Mouse (Mus musculus): ENCODE results near the gene Lyrm7.
A peak's percentile ranks its signal among the peaks of the same experiment; 100 is the strongest.
"Not testable (repeated sequence)": the region's sequence is repeated elsewhere in the genome, so short reads cannot be mapped to it uniquely, and the experiment has no call there.

The Lyrm7 gene

GRCm38 (mm10) chr11:54860256-54861038, at the start of gene Lyrm7:
TSS of gene Lyrm7 (minus strand) at chr11:54860916.
- peak; percentile 99 for DNase-seq (ENCODE audit: low read depth)

DNA sequence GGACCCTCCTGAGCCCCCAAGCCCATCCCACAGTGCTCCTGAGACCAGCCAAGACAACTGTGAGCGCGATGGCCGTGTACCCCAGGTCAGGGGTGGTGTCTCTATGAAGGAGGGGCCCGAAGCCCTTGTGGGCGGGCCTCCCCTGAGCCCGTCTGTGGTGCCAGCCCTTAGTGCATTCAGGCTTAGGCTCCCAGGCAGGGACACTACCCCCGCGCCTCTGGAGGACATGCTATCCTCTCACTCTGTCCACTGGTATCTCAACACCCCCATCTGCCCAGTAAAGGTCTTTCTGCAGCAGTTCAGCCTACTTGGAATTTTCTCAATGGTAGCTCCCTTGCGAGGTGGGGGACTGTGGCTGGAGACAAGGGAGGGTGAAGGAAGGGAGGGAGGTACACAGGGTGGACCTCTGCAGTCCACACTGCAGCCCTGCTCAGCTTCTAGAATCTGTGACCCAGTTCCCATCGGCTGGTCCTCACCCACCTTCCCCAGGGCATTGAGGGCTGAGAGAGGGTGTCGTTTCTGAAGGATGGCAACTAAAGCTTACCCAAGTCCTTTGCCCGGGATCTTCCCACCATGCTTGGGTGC, 49.5 kb upstream of the Lyrm7 start:
- no peak for DNase-seq (ENCODE audit: low read depth)

GRCm38 (mm10) chr11:54909273-54909672, 48.6 kb upstream of the Lyrm7 start:
- DNase-seq (ENCODE audit: low read depth): no peak

DNA sequence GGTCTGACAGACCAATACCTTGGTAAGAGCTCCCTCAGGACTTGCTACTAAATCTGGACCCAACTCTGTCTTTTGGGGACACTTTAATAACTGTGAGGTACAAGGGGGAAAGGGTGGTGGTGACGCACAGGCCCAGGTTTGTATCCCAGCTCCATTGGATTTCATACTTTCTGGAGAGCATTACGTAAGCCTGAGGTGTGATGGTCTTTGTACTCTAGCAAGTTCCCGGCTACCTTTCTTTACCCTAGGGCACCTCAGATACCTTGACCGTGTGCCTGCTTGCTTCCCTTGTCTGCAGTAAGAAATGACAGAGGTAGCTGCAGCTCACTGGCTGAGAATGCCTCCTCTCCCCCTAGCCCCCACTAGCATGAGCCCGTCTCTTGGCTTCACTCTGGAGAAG, 46.5 kb upstream of the Lyrm7 start:
- no peak for DNase-seq (ENCODE audit: low read depth)

GRCm38 (mm10) chr11:54906466-54906865, 45.8 kb upstream of the Lyrm7 start:
- DNase-seq (ENCODE audit: low read depth): no peak

GRCm38 (mm10) chr11:54905931-54906330, 45.2 kb upstream of the Lyrm7 start:
- DNase-seq (ENCODE audit: low read depth): no peak

DNA sequence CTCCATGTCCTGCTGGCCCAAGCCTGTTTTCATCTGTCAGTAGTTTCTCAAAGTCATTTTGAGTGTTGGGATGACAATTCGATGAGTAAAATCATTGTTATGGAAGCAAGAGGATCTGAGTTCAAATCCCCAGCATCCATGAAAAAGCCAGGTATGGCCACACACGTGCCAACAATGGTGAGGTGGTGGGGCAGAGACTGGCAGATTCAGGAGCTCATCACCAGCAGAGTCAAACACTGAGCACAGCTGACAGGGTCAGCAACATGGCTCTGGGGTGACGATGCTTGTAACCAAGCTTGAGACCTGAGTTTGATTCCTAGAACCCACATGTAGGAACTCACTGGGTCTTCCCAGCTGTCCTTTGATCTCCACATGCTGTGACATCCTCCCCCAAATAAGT, 44.4 kb upstream of the Lyrm7 start:
- DNase-seq (ENCODE audit: low read depth): no peak

- DNase-seq (ENCODE audit: low read depth): peak; percentile 56
These were observed 43.4 kb upstream of the Lyrm7 start for GRCm38 (mm10) chr11:54903940-54904706.

DNA sequence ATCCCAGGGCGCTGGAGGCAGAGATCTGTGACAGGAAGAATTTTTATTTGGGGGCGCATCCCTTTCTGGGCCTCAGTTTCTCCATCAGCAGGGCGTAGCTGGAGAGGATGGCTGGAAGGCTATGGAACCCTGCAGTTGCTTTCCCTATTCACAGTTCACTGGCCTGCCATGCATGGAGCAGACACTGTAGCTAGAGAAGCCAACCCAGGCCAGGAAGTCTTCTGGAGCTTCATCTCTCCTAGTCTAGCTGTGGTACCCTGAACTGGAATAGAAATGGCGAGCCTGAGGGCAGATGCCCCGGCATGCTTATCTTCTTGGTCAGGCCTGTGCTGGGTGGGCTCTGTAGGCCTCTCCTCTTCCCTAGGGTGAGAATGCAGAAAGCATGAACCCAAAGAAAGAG, 42.6 kb upstream of the Lyrm7 start:
- no peak for DNase-seq (ENCODE audit: low read depth)

GRCm38 (mm10) chr11:54902333-54903323, 41.9 kb upstream of the Lyrm7 start, which contains the start of gene Gpx3:
TSS of gene Gpx3 (plus strand) at chr11:54902453.
- DNase-seq (ENCODE audit: low read depth): no peak

- DNase-seq (ENCODE audit: low read depth): no peak
These were observed 38.9 kb upstream of the Lyrm7 start for GRCm38 (mm10) chr11:54899657-54900056.

DNA sequence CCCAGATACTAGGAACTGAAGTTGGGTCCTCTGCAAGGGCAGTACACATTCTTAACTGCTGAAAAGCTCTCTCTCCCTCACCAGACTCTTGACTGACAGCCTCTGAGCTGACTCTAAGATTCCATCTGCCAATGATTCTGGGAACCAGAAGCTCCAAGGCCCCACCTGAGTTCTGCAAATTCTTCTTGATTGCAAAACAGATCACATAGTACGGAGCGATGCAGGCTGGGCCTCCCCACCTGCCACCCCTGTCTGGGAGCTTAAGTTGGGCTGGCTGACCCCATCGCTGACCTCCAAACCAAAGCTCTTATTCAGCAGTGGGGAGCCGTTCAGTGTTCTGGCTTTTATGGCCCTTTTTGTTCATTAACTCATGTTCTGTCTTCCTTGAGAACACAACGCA, 36.8 kb upstream of the Lyrm7 start:
- DNase-seq (ENCODE audit: low read depth): peak; percentile 48

DNA sequence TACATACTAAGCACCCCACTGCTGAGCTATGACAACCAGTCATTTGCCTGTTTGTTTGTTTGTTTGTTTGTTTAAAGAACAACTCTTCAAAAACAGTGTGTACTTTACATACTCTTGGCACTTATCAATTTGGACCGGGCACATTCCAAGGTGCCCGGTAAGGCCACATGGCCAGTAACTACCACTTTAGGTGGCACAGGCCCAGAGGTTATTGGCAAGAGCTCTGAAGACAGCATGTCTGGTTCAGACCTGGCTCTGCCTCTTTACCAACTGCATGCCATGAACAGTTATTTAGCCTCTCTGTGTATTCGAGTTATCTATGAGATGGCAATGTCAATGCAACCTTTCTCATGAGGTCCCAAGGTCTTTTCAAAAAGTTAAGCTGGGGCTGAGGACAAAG, 35.9 kb upstream of the Lyrm7 start:
- DNase-seq (ENCODE audit: low read depth): not testable (repeated sequence)

- no peak for DNase-seq (ENCODE audit: low read depth)
These were observed 33.9 kb upstream of the Lyrm7 start for GRCm38 (mm10) chr11:54894589-54894988.

DNA sequence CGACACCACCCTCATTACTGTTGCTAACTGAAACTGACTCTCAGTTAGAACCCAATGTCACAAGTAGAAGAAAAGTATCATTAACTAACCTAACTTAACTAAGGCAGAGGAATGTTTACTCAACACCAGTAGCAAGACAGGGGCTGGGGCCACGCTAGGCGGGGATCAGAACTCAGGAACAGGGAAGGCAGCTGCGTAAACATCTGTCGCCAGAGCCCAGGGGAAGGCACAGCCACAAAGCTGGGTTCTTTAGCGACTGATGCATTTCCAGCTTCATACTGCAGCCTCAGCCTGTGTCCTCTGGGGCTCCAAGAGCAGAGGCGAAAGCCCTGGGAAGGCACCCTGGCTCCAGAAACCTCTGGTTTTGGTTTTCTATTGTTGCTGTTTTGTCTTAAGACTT, 31.4 kb upstream of the Lyrm7 start:
- DNase-seq (ENCODE audit: low read depth): no peak

DNA sequence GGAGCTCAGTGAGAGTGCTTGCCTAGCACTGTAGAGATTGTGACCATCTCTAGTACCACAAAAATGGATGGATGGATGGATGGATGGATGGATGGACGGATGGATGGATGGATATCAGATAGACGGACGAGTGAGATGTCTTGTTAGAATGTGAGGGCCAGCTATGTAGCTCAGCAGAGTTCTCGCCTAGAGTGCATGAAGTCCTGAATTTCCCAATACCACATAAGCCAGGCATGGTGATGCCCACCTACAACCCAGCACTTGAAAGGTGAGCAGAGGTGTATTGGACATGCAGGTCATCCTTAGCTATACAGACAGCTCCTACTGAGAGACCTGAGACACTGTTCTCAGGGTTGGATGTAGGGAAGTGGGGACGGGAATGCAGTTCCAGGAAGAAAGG, 30.6 kb upstream of the Lyrm7 start:
- no peak for DNase-seq (ENCODE audit: low read depth)

- no peak for DNase-seq (ENCODE audit: low read depth)
These were observed 27.2 kb upstream of the Lyrm7 start for GRCm38 (mm10) chr11:54887927-54888326.

DNA sequence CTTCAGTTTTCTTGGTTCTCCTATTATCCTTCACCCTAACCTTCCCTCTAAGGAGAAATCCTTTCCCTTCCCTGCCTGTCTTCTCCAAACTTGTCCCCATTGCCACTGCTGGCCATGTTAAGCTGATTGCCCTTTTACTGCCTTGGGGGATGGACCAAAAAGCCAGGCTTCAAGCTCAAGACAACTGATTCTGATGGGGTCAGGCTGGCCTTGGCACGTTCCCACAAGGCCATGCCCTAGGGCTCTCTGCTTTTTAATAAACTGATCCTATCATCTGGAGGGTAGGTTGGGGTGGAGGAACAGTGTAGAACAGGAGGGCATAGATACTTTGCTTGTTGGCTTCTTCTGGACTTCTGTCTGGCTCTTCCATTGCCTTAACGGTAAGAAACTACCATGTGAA, 24.7 kb upstream of the Lyrm7 start:
- no peak for DNase-seq (ENCODE audit: low read depth)

DNA sequence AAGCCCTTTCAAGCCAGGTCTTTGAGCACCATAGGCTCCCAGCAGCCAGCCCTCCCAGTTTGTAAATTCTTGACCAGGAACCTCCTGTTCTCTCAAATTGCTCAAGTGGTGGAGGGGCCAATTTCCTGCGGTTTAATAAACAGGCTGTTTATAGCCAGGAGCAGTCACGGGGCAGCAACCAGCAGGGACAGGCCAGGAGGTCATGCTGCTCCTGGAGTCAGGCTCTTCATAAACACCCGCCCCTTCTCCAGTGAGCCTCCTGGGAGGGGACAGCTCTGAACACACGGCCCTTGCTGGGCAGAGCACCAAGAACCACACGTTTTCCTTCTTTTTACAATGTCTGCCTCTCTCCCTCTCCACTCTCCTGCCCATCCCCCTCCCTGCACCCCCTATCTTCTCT, 24.2 kb upstream of the Lyrm7 start:
- peak; percentile 56 for DNase-seq (ENCODE audit: low read depth)

DNA sequence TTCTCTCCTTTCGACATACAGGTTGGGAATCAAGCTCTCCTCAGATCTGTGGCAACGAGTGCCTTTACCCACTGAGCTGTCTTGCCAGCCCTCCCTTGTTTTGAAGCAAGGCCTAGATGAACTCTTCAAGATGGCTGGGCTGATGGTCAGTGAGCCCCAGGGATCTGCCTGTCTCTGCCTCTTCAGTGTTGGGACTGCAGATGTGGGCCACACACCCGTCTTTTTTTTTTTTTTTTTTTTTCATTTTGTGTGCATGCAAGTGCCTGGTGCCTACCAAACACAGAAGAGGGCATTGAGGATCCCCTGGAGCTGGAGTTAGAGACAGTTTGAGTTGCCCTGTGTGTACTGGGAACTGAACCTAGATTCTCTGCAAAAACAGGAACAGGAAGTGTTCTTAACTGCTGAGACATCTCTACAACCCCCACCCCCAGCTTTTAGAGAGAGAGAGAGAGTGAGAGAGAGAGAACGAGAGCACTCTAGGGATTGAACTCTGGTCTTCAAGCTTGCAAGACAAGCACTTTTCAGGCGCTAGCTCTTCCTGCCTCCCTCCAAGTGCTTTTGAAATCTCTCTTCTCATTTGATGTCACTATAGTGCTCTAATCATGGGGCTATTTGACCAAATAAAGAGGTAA, 23.6 kb upstream of the Lyrm7 start:
- no peak for DNase-seq (ENCODE audit: low read depth)

DNA sequence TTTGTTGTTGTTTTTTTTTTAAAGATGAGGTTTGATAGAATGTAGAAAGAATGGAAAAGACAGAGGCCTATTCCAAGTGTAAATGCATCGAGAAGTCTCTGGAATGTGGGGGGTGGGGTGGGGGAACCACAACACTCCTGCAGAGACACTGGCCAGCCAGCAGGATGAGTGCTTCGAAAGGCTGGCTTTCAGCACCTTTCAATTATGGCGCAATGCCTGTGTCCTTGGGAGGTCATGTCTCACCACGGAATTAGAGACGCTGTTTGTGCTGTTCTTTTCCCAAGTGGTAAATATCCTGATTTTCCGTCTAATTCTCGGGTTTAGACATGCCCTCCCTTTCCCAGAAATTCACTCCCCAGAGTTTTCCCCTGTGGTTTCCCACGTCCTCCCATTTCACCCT, 22.0 kb upstream of the Lyrm7 start:
- peak; percentile 94 for DNase-seq (ENCODE audit: low read depth)
